Mouse (Mus musculus) embryonic fibroblast, embryonic 13.5 days (primary cell): Measurements from ENCODE around the gene Arid5a.

ENCODE experiments used
- CTCF ChIP-seq: IDR thresholded peaks from 2 replicates; pipeline ENCODE4 v1.5.1; 2011; ENCODE audit warnings: mild to moderate bottlenecking, control low read depth, low read length, moderate library complexity, borderline replicate concordance; ENCODE audit not compliant: insufficient read depth
- POLR2A ChIP-seq: IDR thresholded peaks from 2 replicates; pipeline ENCODE4 v1.6.1; 2011; ENCODE audit warnings: low read depth, mild to moderate bottlenecking, control low read depth, low read length, moderate library complexity

- no peak for TF ChIP-seq CTCF
- TF ChIP-seq POLR2A = no peak
Observed at GRCm38 (mm10) chr1:36303381-36304320, 3.9 kb upstream of the Arid5a start.
